Mouse (Mus musculus) CD4-positive naive resting alpha-beta T cell, adult 57 days (primary cell): Measurements from ENCODE around the gene Shisa3. TPM values are rescaled to one million over a fixed set of nuclear protein-coding genes. Genes with fewer than 3 reads are reported as not detected.

Experiments used
- total RNA-seq: library from RNA; stranded (reverse); gene quantifications from one replicate; pipeline ENCODE4 v1.2.4, GENCODE M21; 2023

The Shisa3 gene
- total RNA-seq: not detected

GRCm38 (mm10) chr5:67607804-67608673 is at the start of gene Shisa3:
Gene Shisa3 (plus strand): TSS chr5:67607882.

Other genes starting within 250 kb of the Shisa3 start
- 2.5 TPM for gene Bend4, start 179.6 kb upstream of the Shisa3 start, total RNA-seq
- 86.0 TPM for gene Atp8a1, start 239.6 kb downstream of the Shisa3 start, total RNA-seq